In genomic region chr11:5260942-5261459, GRCm38 (mm10) we compare ENCODE assay signal across 7 mouse cellular contexts. TPM values are rescaled to one million over a fixed set of nuclear protein-coding genes. Genes with fewer than 3 reads are reported as not detected.
DNase-seq lines count a peak whose midpoint lies in the region; ATAC-seq and TF ChIP-seq lines count a peak whose summit lies in the region.

No protein-coding gene starts in this region.

- under 1% methylated on average over 42 of the region's 42 CpGs for WGBS in embryonic facial prominence, embryonic 13.5 days
- WGBS in limb, embryonic 12.5 days = 1% methylated on average over 42 of the region's 42 CpGs
- WGBS in midbrain, embryonic 11.5 days = 1% methylated on average over 42 of the region's 42 CpGs

- ATAC-seq in embryonic facial prominence, embryonic 13.5 days (ENCODE audit: insufficient number of reproducible peaks, insufficient read depth, low FRiP score, low TSS enrichment, low read depth) = peak; percentile 5; the same call in 1 of the 2 replicates
- ATAC-seq in limb, embryonic 12.5 days (ENCODE audit: insufficient number of reproducible peaks, insufficient read depth, low FRiP score, low TSS enrichment, low read depth) = peak; percentile 21
- ATAC-seq in midbrain, embryonic 11.5 days (ENCODE audit: low FRiP score) = no peak; the same call in 1 of the 2 replicates

- peak; percentile 51 to 53 for DNase-seq in adrenal gland, adult 18-20 months (ENCODE audit: low spot score in 2 of 2)
- peak; percentile 26 for DNase-seq in heart, postnatal 25 days (ENCODE audit: low spot score)
- DNase-seq in midbrain, embryonic 11.5 days (ENCODE audit: low spot score, missing footprints) = peak; percentile 95

- no peak for TF ChIP-seq CTCF in E14TG2a.4 (conservative IDR thresholded peaks at IDR 0.05; ENCODE audit: low read length)
- TF ChIP-seq CTCF in testis, adult 2 months (IDR thresholded peaks at IDR 0.05; ENCODE audit: control insufficient read depth, insufficient read depth, insufficient replicate concordance, low read depth, low read length) = no peak

- H3K4me1 ChIP-seq in E14TG2a.4 (replicated peaks; ENCODE audit: low read depth, low read length) = peaks cover 51% of the 10 kb centered on the region
- peaks cover 29% of the 10 kb centered on the region for H3K4me1 ChIP-seq in embryonic facial prominence, embryonic 13.5 days
- peaks cover 28% of the 10 kb centered on the region for H3K4me1 ChIP-seq in limb, embryonic 12.5 days (replicated peaks)
- H3K4me1 ChIP-seq in midbrain, embryonic 11.5 days (ENCODE audit: control insufficient read depth, insufficient read depth, low read length) = peaks cover 2% of the 10 kb centered on the region; the same call in 1 of the 2 replicates
- peaks cover 24% of the 10 kb centered on the region for H3K4me1 ChIP-seq in testis, adult 2 months (ENCODE audit: control insufficient read depth, insufficient read depth, low read length)

- peak overlapping the region; percentile 89 for H3K4me3 ChIP-seq in E14TG2a.4 (replicated peaks; ENCODE audit: low read length)
- H3K4me3 ChIP-seq in embryonic facial prominence, embryonic 13.5 days = peak overlapping the region; percentile 81
- H3K4me3 ChIP-seq in limb, embryonic 12.5 days (replicated peaks) = peak overlapping the region; percentile 95
- peak overlapping the region; percentile 89 for H3K4me3 ChIP-seq in midbrain, embryonic 11.5 days (ENCODE audit: low read depth, low read length)
- H3K4me3 ChIP-seq in testis, adult 2 months (ENCODE audit: control insufficient read depth, low read depth, low read length) = peak overlapping the region; percentile 87

- H3K4me2 ChIP-seq in embryonic facial prominence, embryonic 13.5 days = peak overlapping the region; percentile 72
- H3K4me2 ChIP-seq in limb, embryonic 12.5 days = peak overlapping the region; percentile 81
- H3K4me2 ChIP-seq in midbrain, embryonic 11.5 days = peak overlapping the region; percentile 88

- H3K9ac ChIP-seq in embryonic facial prominence, embryonic 13.5 days = peak overlapping the region; percentile 88
- H3K9ac ChIP-seq in limb, embryonic 12.5 days (replicated peaks) = peak overlapping the region; percentile 92
- H3K9ac ChIP-seq in midbrain, embryonic 11.5 days (ENCODE audit: low read length) = peak overlapping the region; percentile 86

- peak overlapping the region; percentile 80 for H3K27ac ChIP-seq in embryonic facial prominence, embryonic 13.5 days
- H3K27ac ChIP-seq in limb, embryonic 12.5 days = peak overlapping the region; percentile 64; the same call in 1 of the 2 replicates
- no peak overlapping the region for H3K27ac ChIP-seq in midbrain, embryonic 11.5 days (ENCODE audit: low read depth, low read length)
- peak overlapping the region; percentile 14; the same call in 1 of the 2 replicates for H3K27ac ChIP-seq in testis, adult 2 months (ENCODE audit: control insufficient read depth, insufficient read depth, low read depth, low read length)

- H3K36me3 ChIP-seq in E14TG2a.4 (ENCODE audit: insufficient read depth, low read length) = no peaks in the 10 kb centered on the region
- H3K36me3 ChIP-seq in embryonic facial prominence, embryonic 13.5 days = no peaks in the 10 kb centered on the region
- H3K36me3 ChIP-seq in limb, embryonic 12.5 days = no peaks in the 10 kb centered on the region
- H3K36me3 ChIP-seq in midbrain, embryonic 11.5 days (ENCODE audit: control insufficient read depth, insufficient read depth, low read length) = no peaks in the 10 kb centered on the region
- no peaks in the 10 kb centered on the region for H3K36me3 ChIP-seq in testis, adult 2 months (ENCODE audit: control insufficient read depth, insufficient read depth, low read length)

- H3K27me3 ChIP-seq in E14TG2a.4 (ENCODE audit: insufficient read depth, low read length) = peaks cover 16% of the 10 kb centered on the region
- peaks cover 6% of the 10 kb centered on the region; the same call in 1 of the 2 replicates for H3K27me3 ChIP-seq in embryonic facial prominence, embryonic 13.5 days
- H3K27me3 ChIP-seq in limb, embryonic 12.5 days = 0 out of 2 replicates have a peak, but pooled peaks cover 5% of the 10 kb centered on the region
- H3K27me3 ChIP-seq in midbrain, embryonic 11.5 days (ENCODE audit: control insufficient read depth, insufficient read depth, low read length) = peaks cover 3% of the 10 kb centered on the region; the same call in 1 of the 2 replicates
- H3K27me3 ChIP-seq in testis, adult 2 months (ENCODE audit: control insufficient read depth, insufficient read depth, low read length) = no peaks in the 10 kb centered on the region

- TF ChIP-seq POLR2A in testis, adult 2 months (IDR thresholded peaks at IDR 0.05; ENCODE audit: control insufficient read depth, low read depth, low read length) = peak; percentile 30

- H3K9me3 ChIP-seq in E14TG2a.4 (ENCODE audit: low read length) = no peaks in the 10 kb centered on the region
- no peaks in the 10 kb centered on the region for H3K9me3 ChIP-seq in embryonic facial prominence, embryonic 13.5 days
- no peaks in the 10 kb centered on the region for H3K9me3 ChIP-seq in limb, embryonic 12.5 days
- H3K9me3 ChIP-seq in midbrain, embryonic 11.5 days (ENCODE audit: control insufficient read depth, low read length) = no peaks in the 10 kb centered on the region

- intact Hi-C loops in heart, postnatal 25 days (cut with DNase I) = loop anchor here (2.0 kb wide), 1 partner anchor 16 kb away; no protein-coding TSS in a partner anchor

RNA-seq across cellular contexts. Expression of gene Kremen1, which starts 0.4 kb away (rescaled TPM):
- total RNA-seq in adrenal gland, adult 18-20 months (2021) = 10 to 100 TPM; 17.2 to 19.1 TPM
- polyA plus RNA-seq in embryonic facial prominence, embryonic 13.5 days (2015; fragmentation: Nextera tagmentation; extraction: Ambion mirVana) = 23.8 and 25.1 TPM in 2 replicates
- 10 to 100 TPM; 72.5 to 78.8 TPM for total RNA-seq in heart, postnatal 25 days (2021)
- 24.2 and 26.2 TPM in 2 replicates for polyA plus RNA-seq in limb, embryonic 12.5 days (2016; fragmentation: Nextera tagmentation; extraction: Ambion mirVana)
- 4.9 and 6.9 TPM in 2 replicates for polyA plus RNA-seq in midbrain, embryonic 11.5 days (2014; fragmentation: Nextera tagmentation; extraction: Ambion mirVana)
- 13.5 and 15.4 TPM in 2 replicates for polyA plus RNA-seq in testis, adult 2 months (2012; rRNA removed)

Comparison
In these comparisons a context has a peak if more than half of its experiments do, and no peak if none do; other contexts are left out.
1. DNase-seq: peak in every context shown above with its lines; median percentile 95 in midbrain, embryonic 11.5 days; 52 in adrenal gland, adult 18-20 months; 26 in heart, postnatal 25 days.